Mouse (Mus musculus): ENCODE measurements around the gene Rab1a.

Rab1a gene

DNA sequence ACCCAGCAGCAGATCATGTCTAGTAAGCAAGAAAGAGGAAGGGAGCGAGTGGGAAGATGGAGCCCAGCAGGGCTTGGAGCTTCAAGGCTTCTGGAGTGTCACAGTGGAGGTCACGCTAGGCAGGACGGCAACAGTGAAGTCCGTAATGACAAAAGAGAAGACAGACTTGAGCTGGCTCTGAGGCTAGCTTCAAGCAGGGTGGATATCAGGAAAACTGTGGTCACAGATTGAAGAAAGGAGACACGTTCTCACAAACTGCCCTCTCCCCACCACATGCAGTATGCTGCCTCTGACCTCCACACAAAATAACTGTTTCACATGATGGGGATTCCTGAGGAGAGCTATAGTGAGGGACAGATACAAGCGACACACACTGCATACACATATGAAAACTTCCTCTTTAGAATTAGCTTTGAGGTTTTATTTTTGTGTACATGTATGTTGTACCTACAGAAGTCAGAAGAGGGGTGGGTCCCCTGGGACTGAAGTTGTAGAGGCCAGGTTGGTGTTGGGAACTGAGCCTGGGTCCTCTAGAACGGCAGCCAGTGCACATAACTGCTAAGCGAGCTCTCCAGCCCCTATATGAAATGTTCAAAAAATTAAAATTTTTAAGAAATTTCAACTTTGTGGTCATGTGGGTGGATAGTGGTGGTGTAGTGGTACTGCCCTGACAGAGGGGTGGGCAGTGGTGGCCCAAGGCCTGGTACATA, 46.1 kb downstream of the Rab1a start:
- DNase-seq (ENCODE audit: low spot score): no peak

DNA sequence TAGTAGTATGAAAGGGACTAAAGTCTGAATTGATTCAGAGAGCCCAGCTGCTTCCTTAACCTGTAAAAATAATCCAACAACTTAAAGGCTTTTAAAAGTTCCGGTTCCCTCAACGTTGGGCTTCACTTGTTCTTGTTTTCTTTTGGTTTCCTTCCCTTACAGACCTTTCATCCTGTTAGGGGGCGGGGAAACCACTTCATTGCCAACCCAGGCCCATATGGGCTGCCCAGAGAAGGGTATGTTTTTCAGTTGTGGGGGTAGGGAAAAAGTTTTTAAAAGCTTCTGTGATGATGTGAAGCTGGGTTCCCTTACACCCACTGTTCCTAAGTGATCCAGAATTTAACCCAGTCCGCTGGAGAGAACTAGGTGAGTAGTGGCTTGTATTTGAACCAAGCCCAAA, 47.0 kb downstream of the Rab1a start:
- DNase-seq (ENCODE audit: low spot score): no peak

DNA sequence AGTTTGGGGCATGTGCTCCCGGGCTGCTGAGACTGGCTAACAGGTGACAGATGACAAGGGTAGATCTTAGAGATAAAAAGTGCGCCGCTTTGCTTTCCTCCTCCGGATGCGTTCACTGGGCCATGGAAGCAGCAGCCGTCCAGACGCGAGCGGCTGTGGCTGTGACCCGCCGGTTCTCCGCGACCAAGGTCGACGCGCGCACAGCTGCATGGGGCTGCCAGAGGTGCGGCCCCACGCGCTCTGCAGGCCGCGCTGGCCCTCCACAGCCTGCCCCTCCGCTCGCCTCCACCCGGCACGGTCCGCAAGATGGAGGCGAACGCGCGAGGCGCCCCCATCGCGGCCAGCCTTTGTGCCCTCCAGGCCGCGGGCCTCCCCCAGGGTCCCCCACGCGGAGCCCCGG, 47.6 kb downstream of the Rab1a start:
- peak; percentile 26 for DNase-seq (ENCODE audit: low spot score)

DNA sequence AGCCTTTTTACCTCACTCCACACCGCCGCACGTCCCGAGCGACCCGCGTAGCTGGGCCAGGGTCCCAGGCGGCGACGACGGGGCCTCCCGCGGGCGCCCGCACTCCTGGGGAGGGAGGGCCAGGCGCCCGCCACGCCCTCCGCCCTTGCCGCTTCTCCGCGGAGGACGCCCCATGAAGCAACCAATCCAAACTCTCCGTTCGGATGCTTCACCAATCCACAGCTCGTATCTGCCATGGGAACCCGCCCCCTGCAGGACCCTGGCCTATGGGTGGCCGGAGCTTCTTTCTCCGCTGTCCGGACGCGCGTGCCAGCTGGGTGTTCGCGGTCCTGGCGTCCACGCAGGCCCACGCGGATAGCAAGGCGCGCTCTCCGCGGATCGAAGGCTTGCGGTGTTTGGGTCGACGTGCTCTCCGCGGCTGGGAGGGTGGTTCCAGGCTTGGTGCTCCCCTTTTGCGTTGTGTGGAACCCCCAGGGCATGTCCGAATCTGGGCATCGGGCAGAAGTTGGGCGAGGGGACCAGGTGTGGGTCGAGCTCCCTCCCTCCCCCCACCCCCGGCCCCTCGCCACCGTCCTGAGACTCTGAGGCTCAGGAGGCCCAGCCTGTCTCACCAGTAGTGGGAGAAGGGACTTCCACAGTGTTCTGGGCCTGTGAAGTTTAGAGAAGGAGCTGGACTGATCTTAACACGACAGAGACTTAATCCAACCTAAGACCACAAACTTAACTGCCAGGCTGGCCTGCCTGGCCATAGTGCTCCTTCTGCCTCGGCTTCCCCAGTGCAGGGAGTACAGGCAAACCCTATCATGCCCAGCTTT, 48.3 kb downstream of the Rab1a start, which contains the start of gene Cep68:
TSS of gene Cep68 (minus strand) at position 134 of the 815 bp plus-strand sequence.
- DNase-seq (ENCODE audit: low spot score): peak; percentile 90

DNA sequence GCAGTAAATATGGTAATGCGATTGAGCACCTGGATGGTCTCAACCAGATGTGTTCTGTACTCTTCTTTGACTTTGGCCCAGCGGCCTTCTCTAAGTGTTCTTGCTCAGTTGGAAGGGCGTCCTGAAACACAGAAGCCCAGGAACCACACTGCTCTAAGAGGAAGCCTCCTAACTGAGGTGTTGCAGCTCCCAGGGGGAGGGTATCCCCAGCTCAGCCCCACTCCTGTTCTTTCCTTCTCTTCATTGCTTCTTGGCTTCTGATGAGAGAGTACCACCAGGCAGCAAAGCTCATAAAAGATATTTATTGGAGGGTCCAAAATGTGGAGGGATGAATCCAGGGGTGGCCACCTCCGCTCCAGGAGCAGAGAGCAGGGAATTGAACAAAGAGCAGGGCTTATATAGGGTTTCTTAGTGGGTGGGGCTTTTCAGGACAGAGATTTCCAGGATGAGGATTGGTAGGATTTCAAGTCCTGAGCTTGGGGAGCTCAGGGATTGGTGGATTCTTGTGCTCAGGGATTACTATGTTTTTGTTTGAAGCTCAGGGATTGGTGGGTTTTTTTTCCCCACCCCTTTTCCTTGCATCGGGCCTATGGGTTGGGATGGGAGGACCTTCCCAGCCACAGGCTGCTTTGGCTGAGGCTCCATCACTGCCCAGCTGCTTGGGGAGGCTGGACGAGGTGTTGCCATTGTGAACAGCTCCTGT, 49.4 kb downstream of the Rab1a start:
- DNase-seq (ENCODE audit: low spot score): no peak

DNA sequence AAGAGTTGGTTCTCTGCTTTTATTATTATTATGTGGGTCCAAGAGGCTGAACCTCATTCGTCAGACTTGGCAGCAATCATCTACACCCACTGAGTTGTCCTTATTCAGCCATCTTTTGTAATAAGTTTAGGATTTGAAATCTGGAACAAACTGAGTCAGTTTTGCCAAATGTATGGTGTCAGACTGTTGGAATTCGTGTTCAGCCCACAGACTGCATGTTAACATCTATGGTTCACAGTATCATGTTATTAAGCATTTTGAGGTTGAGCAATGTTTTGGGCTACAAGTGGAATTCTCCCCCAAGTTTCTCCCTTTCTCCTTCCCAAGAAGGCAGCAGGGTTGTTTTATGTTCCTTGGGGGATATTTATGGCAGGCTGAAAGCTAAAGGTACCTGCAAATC, 51.9 kb downstream of the Rab1a start:
- DNase-seq (ENCODE audit: low spot score): no peak

DNA sequence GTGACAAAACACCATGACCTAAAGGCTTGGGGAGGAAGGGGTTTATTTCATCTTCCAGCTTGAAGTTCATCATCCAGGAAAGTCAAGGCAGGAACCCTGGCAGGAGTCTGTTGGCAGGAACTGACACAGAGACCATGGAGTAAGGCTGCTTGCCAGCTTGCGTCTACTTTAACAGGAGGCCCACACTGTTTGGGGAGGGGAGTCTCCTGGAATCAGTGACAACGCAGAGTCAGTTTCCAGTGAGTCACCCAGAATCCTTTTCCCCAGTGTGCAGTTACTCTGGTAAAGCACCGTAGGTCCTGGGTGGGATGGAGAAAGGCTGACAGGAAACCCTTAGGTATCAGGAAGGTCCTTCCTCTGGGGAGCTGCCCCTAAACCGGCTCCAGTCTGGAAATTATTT, 53.6 kb downstream of the Rab1a start:
- no peak for DNase-seq (ENCODE audit: low spot score)

DNA sequence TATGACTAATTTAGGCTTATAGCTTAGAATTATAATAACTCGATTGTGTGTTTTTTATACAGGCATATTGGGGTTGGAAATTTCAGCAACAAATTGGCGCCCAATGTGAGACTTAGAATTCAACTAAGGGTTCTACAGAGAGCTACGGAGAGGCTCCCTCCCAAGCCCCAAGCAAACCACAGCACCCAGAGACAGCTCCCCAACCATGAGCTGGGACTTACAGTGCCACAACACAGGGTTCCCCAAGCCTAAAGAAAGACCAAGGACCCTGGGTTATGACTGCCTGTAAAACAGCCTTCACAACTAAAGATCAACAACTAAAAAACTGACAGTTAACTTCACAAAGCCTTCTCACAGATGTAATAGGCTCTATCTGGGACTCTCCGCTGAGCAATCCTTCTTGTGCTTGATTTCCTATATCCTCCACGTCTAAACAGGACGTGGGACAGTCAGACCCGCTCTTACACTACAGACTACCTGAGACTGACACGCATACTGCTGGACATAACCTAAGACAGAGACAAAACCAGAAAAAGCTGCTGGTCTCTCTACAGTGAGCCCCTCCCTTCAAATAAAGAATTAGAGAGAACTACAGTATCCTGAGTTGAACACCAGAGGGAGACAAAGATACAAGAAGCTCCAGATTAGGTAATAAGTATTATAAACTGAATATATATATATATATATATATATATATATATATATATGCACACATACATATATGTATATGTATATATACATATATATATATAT, 61.6 kb downstream of the Rab1a start:
- peak; percentile 34 for DNase-seq (ENCODE audit: low spot score)

DNA sequence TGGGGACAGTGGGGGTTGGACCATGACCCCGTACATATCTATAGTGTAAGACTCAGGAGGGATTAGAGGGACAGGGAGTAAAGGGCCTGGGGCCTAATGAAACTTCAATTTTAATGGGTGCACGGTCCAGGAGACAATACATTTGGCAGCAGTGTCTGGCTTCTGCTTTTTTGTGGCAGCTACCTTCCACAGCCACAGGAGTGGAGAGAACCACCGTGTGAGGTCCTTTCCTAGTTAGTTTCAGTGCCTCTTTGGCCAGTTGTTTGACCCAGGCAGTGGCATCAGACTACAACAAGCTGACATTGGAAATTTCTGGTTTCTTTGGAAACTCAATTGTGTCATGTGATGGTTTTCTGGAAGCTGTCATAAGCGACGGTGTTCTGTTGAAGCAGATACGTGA, 68.7 kb downstream of the Rab1a start:
- no peak for DNase-seq (ENCODE audit: low spot score)

DNA sequence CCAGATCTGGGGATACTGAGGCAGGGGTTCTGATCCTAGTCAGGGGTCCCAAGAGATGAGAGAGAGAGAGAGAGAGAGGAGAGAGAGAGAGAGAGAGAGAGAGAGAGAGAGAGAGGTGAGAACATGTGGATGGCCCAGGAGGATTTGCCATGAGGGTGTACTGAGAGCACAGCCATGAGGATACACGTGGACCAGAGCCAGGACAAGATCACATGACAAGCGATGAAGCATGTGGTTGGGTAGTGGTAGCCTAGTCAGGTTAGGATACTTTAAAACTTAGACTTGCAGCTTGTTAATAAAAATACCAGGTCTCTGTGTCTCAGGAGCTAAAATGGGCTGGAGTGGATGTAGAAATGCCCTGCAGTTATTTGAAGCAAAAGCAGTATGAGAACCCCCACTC, 74.7 kb downstream of the Rab1a start:
- DNase-seq (ENCODE audit: low spot score): no peak
